Mouse (Mus musculus): ENCODE results near the gene Alad. TPM values are rescaled to one million over a fixed set of nuclear protein-coding genes. Genes with fewer than 3 reads are reported as not detected.

Alad gene
- polyA plus RNA-seq, 1 experiment, result 26.9 TPM

GRCm38 (mm10) chr4:62487914-62488313 lies 31.8 kb downstream of the Alad start:
- no peak for TF ChIP-seq CTCF (IDR thresholded peaks at IDR 0.05; ENCODE audit: low read depth, low read length)
- no peak for TF ChIP-seq EP300 (IDR thresholded peaks at IDR 0.05; ENCODE audit: insufficient read depth, low read depth, low read length)
- no peak for TF ChIP-seq POLR2A (IDR thresholded peaks at IDR 0.05; ENCODE audit: insufficient read depth, low read length)
- Histone ChIP-seq H3K9me3 (replicated peaks; ENCODE audit: control insufficient read depth, insufficient read depth, low read length, poor library complexity, severe bottlenecking) (no peaks in the 10 kb centered on the region), H3K4me1 (ENCODE audit: control insufficient read depth, insufficient read depth, low read length) (no peaks in the 10 kb centered on the region), H3K27me3 (ENCODE audit: control insufficient read depth, insufficient read depth, low read length, poor library complexity, severe bottlenecking) (no peaks in the 10 kb centered on the region), H3K9ac (ENCODE audit: low read depth, poor library complexity, severe bottlenecking) (no peak overlapping the region), H3K36me3 (ENCODE audit: control insufficient read depth, insufficient read depth, low read length, poor library complexity, severe bottlenecking) (no peaks in the 10 kb centered on the region; the same call in 1 of the 2 replicates), H3K27ac (ENCODE audit: insufficient read depth, low read length) (no peak overlapping the region), H3K4me3 (ENCODE audit: low read depth, low read length) (no peak overlapping the region)

GRCm38 (mm10) chr4:62487172-62487571 lies 32.5 kb downstream of the Alad start:
- TF ChIP-seq EP300 (IDR thresholded peaks at IDR 0.05; ENCODE audit: insufficient read depth, low read depth, low read length) (no peak), CTCF (IDR thresholded peaks at IDR 0.05; ENCODE audit: low read depth, low read length) (no peak), POLR2A (IDR thresholded peaks at IDR 0.05; ENCODE audit: insufficient read depth, low read length) (no peak)

GRCm38 (mm10) chr4:62486162-62486696 lies 33.5 kb downstream of the Alad start:
- no peaks in the 10 kb centered on the region; the same call in 1 of the 2 replicates for H3K36me3 ChIP-seq (ENCODE audit: control insufficient read depth, insufficient read depth, low read length, poor library complexity, severe bottlenecking)

More at GRCm38 (mm10) chr4:62487172-62487571, 32.5 kb downstream of the Alad start:
- H3K9me3 ChIP-seq (replicated peaks; ENCODE audit: control insufficient read depth, insufficient read depth, low read length, poor library complexity, severe bottlenecking), result no peaks in the 10 kb centered on the region
- H3K36me3 ChIP-seq (ENCODE audit: control insufficient read depth, insufficient read depth, low read length, poor library complexity, severe bottlenecking), result no peaks in the 10 kb centered on the region; the same call in 1 of the 2 replicates
- H3K27me3 ChIP-seq (ENCODE audit: control insufficient read depth, insufficient read depth, low read length, poor library complexity, severe bottlenecking), result no peaks in the 10 kb centered on the region
- no peak overlapping the region for H3K4me3 ChIP-seq (ENCODE audit: low read depth, low read length)
- no peak overlapping the region for H3K27ac ChIP-seq (ENCODE audit: insufficient read depth, low read length)
- H3K9ac ChIP-seq (ENCODE audit: low read depth, poor library complexity, severe bottlenecking), result no peak overlapping the region
- no peaks in the 10 kb centered on the region for H3K4me1 ChIP-seq (ENCODE audit: control insufficient read depth, insufficient read depth, low read length)

GRCm38 (mm10) chr4:62485450-62486161 lies 34.1 kb downstream of the Alad start:
- no peaks in the 10 kb centered on the region for H3K27me3 ChIP-seq (ENCODE audit: control insufficient read depth, insufficient read depth, low read length, poor library complexity, severe bottlenecking)
- no peaks in the 10 kb centered on the region for H3K4me1 ChIP-seq (ENCODE audit: control insufficient read depth, insufficient read depth, low read length)
- H3K9me3 ChIP-seq (replicated peaks; ENCODE audit: control insufficient read depth, insufficient read depth, low read length, poor library complexity, severe bottlenecking), result no peaks in the 10 kb centered on the region
- H3K36me3 ChIP-seq (ENCODE audit: control insufficient read depth, insufficient read depth, low read length, poor library complexity, severe bottlenecking), result no peaks in the 10 kb centered on the region; the same call in 1 of the 2 replicates
- TF ChIP-seq CTCF (IDR thresholded peaks at IDR 0.05; ENCODE audit: low read depth, low read length) (no peak), POLR2A (IDR thresholded peaks at IDR 0.05; ENCODE audit: insufficient read depth, low read length) (no peak), EP300 (IDR thresholded peaks at IDR 0.05; ENCODE audit: insufficient read depth, low read depth, low read length) (no peak)
- H3K4me3 ChIP-seq (ENCODE audit: low read depth, low read length), result no peak overlapping the region
- no peak overlapping the region for H3K9ac ChIP-seq (ENCODE audit: low read depth, poor library complexity, severe bottlenecking)
- no peak overlapping the region for H3K27ac ChIP-seq (ENCODE audit: insufficient read depth, low read length)

More at GRCm38 (mm10) chr4:62486162-62486696, 33.5 kb downstream of the Alad start:
- H3K9me3 ChIP-seq (replicated peaks; ENCODE audit: control insufficient read depth, insufficient read depth, low read length, poor library complexity, severe bottlenecking), result no peaks in the 10 kb centered on the region
- no peak overlapping the region for H3K4me3 ChIP-seq (ENCODE audit: low read depth, low read length)
- no peaks in the 10 kb centered on the region for H3K4me1 ChIP-seq (ENCODE audit: control insufficient read depth, insufficient read depth, low read length)
- TF ChIP-seq CTCF (IDR thresholded peaks at IDR 0.05; ENCODE audit: low read depth, low read length) (no peak), EP300 (IDR thresholded peaks at IDR 0.05; ENCODE audit: insufficient read depth, low read depth, low read length) (no peak), POLR2A (IDR thresholded peaks at IDR 0.05; ENCODE audit: insufficient read depth, low read length) (no peak)
- no peak overlapping the region for H3K27ac ChIP-seq (ENCODE audit: insufficient read depth, low read length)
- H3K9ac ChIP-seq (ENCODE audit: low read depth, poor library complexity, severe bottlenecking), result no peak overlapping the region
- no peaks in the 10 kb centered on the region for H3K27me3 ChIP-seq (ENCODE audit: control insufficient read depth, insufficient read depth, low read length, poor library complexity, severe bottlenecking)

GRCm38 (mm10) chr4:62484928-62485327 lies 34.8 kb downstream of the Alad start:
- Histone ChIP-seq H3K27me3 (ENCODE audit: control insufficient read depth, insufficient read depth, low read length, poor library complexity, severe bottlenecking) (no peaks in the 10 kb centered on the region), H3K36me3 (ENCODE audit: control insufficient read depth, insufficient read depth, low read length, poor library complexity, severe bottlenecking) (no peaks in the 10 kb centered on the region; the same call in 1 of the 2 replicates), H3K4me3 (ENCODE audit: low read depth, low read length) (no peak overlapping the region), H3K9ac (ENCODE audit: low read depth, poor library complexity, severe bottlenecking) (no peak overlapping the region), H3K27ac (ENCODE audit: insufficient read depth, low read length) (no peak overlapping the region), H3K4me1 (ENCODE audit: control insufficient read depth, insufficient read depth, low read length) (no peaks in the 10 kb centered on the region), H3K9me3 (replicated peaks; ENCODE audit: control insufficient read depth, insufficient read depth, low read length, poor library complexity, severe bottlenecking) (no peaks in the 10 kb centered on the region)
- TF ChIP-seq POLR2A (IDR thresholded peaks at IDR 0.05; ENCODE audit: insufficient read depth, low read length) (no peak), CTCF (IDR thresholded peaks at IDR 0.05; ENCODE audit: low read depth, low read length) (no peak), EP300 (IDR thresholded peaks at IDR 0.05; ENCODE audit: insufficient read depth, low read depth, low read length) (no peak)

Measured in ES-Bruce4 (cell line).